Mouse (Mus musculus) hindbrain, embryonic 14.5 days (tissue): ENCODE results near the gene Gns. TPM values are rescaled to one million over a fixed set of nuclear protein-coding genes. Genes with fewer than 3 reads are reported as not detected.

Source experiments
- ATAC-seq: fragments of 200-750 bp; cut with Nextera tagmentation; 2 replicates; pipeline ENCODE4 v1.8.0; 2017; ENCODE audit warnings: moderate number of reproducible peaks, mild to moderate bottlenecking, moderate TSS enrichment, moderate library complexity; ENCODE audit not compliant: low FRiP score
- DNase-seq: peaks from one replicate; pipeline ENCODE4 v3.0.0-alpha.2; 2015; ENCODE audit warnings: low spot score
- H3K27ac ChIP-seq: fragments of 300-500 bp; sonication (generic); 2 replicates; pipeline ENCODE4 v1.5.1; 2014; ENCODE audit warnings: mild to moderate bottlenecking, moderate library complexity
- H3K27me3 ChIP-seq: fragments of 300-500 bp; sonication (generic); 2 replicates; pipeline ENCODE4 v1.6.1; 2014; ENCODE audit warnings: mild to moderate bottlenecking, low read length, mixed read lengths; ENCODE audit not compliant: control insufficient read depth, insufficient read depth
- H3K36me3 ChIP-seq: fragments of 300-500 bp; sonication (generic); replicated peaks from 2 replicates; pipeline ENCODE4 v1.6.1; 2014; ENCODE audit not compliant: control insufficient read depth, insufficient read depth
- H3K4me1 ChIP-seq: fragments of 300-500 bp; sonication (generic); replicated peaks from 2 replicates; pipeline ENCODE4 v1.6.1; 2014; ENCODE audit warnings: antibody characterized with exemption, low read length, mixed read lengths; ENCODE audit not compliant: control insufficient read depth, insufficient read depth
- H3K4me2 ChIP-seq: fragments of 300-500 bp; sonication (generic); replicated peaks from 2 replicates; pipeline ENCODE4 v1.6.1; 2014; ENCODE audit warnings: mild to moderate bottlenecking, moderate library complexity
- H3K4me3 ChIP-seq: fragments of 300-500 bp; sonication (generic); replicated peaks from 2 replicates; pipeline ENCODE4 v1.5.1; 2014; ENCODE audit warnings: mild to moderate bottlenecking, low read length
- H3K9ac ChIP-seq: fragments of 300-500 bp; sonication (generic); 2 replicates; pipeline ENCODE4 v1.6.1; 2014
- H3K9me3 ChIP-seq: fragments of 300-500 bp; sonication (generic); 2 replicates; pipeline ENCODE4 v1.6.1; 2016; ENCODE audit warnings: low read length; ENCODE audit not compliant: control insufficient read depth
- WGBS: fragments of 180-500 bp; shearing (Covaris S2); extraction: QIAGEN DNeasy Blood & Tissue Kit; methylation state at CpG from one replicate; pipeline ENCODE4 v1.1.7; 2014; 5-methylcytosine and 5-hydroxymethylcytosine counted together
- polyA plus RNA-seq: library from polyadenylated mRNA; unstranded; fragments of >200 nt; fragmentation: Nextera tagmentation; extraction: Ambion mirVana; gene quantifications from 2 replicates; pipeline ENCODE4 v1.2.1, GENCODE M21; 2014

Gene Gns
- polyA plus RNA-seq, 1 experiment from 2014 or later: 54.3 TPM

DNA sequence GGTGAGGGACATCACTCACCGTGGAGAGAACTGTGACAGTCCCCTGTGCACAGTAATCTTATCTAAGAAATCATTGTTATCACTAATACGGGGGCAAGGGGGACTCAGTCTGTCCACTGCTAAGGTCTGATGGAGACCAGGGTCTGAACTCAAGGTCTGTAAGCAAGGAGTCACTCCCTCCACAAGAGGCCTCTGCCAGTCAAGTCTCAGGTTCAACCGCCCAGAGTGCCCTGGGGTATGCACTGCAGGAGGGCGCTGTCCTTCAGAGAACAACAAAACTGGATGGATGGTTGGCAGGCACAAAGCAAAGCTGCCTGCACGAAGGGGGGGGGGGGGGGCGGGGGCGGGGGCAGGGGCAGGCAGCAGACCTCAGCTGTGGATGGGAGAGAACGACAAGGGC is 73.2 kb downstream of the Gns start:
- 51% methylated on average over 6 of the region's 8 CpGs for WGBS
- H3K27me3 ChIP-seq: no peaks in the 10 kb centered on the region
- no peaks in the 10 kb centered on the region for H3K36me3 ChIP-seq
- no peak overlapping the region for H3K9ac ChIP-seq
- DNase-seq (no peak), ATAC-seq (no peak)
- no peak overlapping the region for H3K4me2 ChIP-seq
- no peak overlapping the region for H3K4me3 ChIP-seq
- peaks cover 3% of the 10 kb centered on the region for H3K4me1 ChIP-seq
- H3K9me3 ChIP-seq: no peaks in the 10 kb centered on the region
- no peak overlapping the region for H3K27ac ChIP-seq

DNA sequence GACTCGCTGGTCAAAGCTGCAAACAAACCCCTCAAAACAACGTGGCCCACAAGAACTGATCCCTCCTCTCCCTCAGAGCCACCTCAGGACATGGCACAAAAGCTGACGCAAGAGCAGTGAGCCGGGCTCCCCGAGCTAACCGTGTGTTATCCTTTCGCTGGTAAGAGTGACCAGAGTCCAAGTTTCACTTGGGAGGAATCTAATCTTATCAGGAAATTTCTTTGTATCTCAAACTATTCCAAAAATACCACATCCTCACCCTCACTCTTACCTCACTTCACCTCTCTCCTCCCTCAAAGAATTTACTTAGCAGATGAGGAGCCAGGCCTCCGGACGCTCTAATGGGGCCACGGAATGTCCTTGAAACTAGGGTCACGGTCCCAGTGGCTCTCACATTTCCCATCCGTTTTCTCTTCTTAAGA is 74.4 kb downstream of the Gns start:
- no peak for DNase-seq
- H3K27ac ChIP-seq: no peak overlapping the region
- no peaks in the 10 kb centered on the region for H3K36me3 ChIP-seq
- H3K9ac ChIP-seq: no peak overlapping the region
- H3K4me1 ChIP-seq: no peaks in the 10 kb centered on the region
- no peak for ATAC-seq
- H3K4me3 ChIP-seq: no peak overlapping the region
- no peak overlapping the region for H3K4me2 ChIP-seq
- no peaks in the 10 kb centered on the region for H3K9me3 ChIP-seq
- no peaks in the 10 kb centered on the region for H3K27me3 ChIP-seq
- 88% methylated on average over 12 of the region's 12 CpGs for WGBS

DNA sequence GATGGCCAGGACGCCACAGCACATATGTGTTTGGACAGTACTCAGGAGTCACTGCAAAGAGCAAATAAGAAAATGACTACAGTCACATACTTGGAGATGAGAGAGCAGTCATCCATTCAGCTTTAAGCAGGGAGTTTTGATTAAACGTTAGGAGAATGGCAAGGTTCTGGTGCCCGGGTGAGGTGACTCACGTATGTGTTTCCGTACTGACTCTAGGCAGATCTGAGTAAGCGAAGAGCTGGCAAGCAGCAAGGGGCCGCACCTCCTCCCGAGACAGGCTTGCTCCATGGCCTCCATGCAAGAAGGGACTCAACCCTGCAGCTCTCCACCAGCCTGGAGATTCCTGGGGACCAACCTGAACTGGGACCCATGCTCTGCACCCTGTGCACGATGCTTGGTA is 78.9 kb downstream of the Gns start:
- 88% methylated on average over 9 of the region's 9 CpGs for WGBS
- H3K4me1 ChIP-seq: no peaks in the 10 kb centered on the region
- H3K27me3 ChIP-seq: no peaks in the 10 kb centered on the region
- no peak for ATAC-seq
- DNase-seq: no peak
- H3K4me3 ChIP-seq: no peak overlapping the region
- no peaks in the 10 kb centered on the region for H3K9me3 ChIP-seq
- H3K36me3 ChIP-seq: no peaks in the 10 kb centered on the region
- no peak overlapping the region for H3K9ac ChIP-seq
- no peak overlapping the region for H3K27ac ChIP-seq
- H3K4me2 ChIP-seq: no peak overlapping the region

DNA sequence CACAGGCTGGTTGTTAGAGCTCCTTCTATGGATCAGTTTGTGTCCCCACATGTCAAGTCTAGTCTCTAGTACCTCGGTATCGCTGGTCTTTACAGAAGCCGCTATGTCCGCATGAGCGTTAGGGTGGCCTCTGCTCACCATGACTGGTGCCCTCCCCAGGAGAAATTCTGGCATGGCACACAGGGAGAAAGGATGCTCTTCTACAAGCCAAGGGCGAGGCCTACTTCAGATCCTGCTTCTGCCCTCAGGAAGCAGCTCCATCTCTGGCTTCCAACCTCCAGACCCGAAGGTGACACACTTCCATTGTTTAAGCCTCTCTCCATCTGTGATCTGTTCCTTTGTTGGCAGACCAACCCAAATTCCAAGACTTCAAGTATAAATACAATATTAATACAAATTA is 79.3 kb downstream of the Gns start:
- DNase-seq (no peak), ATAC-seq (no peak)
- Histone ChIP-seq H3K27me3 (no peaks in the 10 kb centered on the region), H3K27ac (no peak overlapping the region), H3K9me3 (no peaks in the 10 kb centered on the region), H3K4me2 (no peak overlapping the region), H3K4me3 (no peak overlapping the region), H3K36me3 (no peaks in the 10 kb centered on the region), H3K9ac (no peak overlapping the region), H3K4me1 (no peaks in the 10 kb centered on the region)
- 90% methylated on average over 7 of the region's 7 CpGs for WGBS

DNA sequence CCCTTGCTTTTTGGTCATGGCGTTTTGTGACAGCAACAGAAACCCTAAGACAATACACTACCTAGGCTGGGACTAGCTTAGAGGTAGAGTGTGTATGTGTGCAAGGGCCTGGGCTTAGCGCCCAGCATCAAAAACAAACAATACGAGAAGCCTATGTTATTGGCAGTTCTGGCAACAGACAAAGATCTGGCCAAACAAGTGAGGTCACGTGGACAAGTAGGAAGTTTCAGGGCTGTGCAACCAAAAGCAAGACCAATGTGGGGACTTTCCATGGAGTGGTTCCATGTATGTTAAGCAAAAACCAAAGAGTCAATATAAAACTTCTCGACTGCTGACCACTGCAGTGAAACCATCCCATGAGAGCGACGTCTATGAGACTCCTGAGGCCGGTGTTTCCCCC is 80.9 kb downstream of the Gns start:
- Histone ChIP-seq H3K4me3 (no peak overlapping the region), H3K27me3 (no peaks in the 10 kb centered on the region), H3K4me2 (no peak overlapping the region), H3K9ac (no peak overlapping the region), H3K4me1 (no peaks in the 10 kb centered on the region), H3K27ac (no peak overlapping the region), H3K9me3 (no peaks in the 10 kb centered on the region), H3K36me3 (no peaks in the 10 kb centered on the region)
- DNase-seq (no peak), ATAC-seq (no peak)
- WGBS: 90% methylated on average over 8 of the region's 8 CpGs

Other genes with a start within 250 kb of the Gns start
- 24.8 and 26.6 TPM in 2 replicates for gene Tbc1d30, start 13.8 kb upstream of the Gns start, polyA plus RNA-seq
- 5.8 and 6.5 TPM in 2 replicates for gene Rassf3, start 111.3 kb downstream of the Gns start, polyA plus RNA-seq
- gene Tbk1, start 221.7 kb downstream of the Gns start, polyA plus RNA-seq: 33.4 and 33.6 TPM in 2 replicates